Mouse (Mus musculus) intestine, embryonic 14.5 days (tissue): ENCODE measurements around the gene Tmem189. TPM values are rescaled to one million over a fixed set of nuclear protein-coding genes. Genes with fewer than 3 reads are reported as not detected.

ENCODE experiments used
- ATAC-seq: fragments of 200-750 bp; cut with Nextera tagmentation; replicated peaks from 2 replicates; pipeline ENCODE4 v1.8.0; 2017; ENCODE audit warnings: low read depth, moderate number of reproducible peaks, moderate TSS enrichment, moderate library complexity; ENCODE audit not compliant: low FRiP score, low TSS enrichment
- DNase-seq: peaks from one replicate; pipeline ENCODE4 v3.0.0-alpha.2; 2018; ENCODE audit warnings: low spot score
- H3K27ac ChIP-seq: fragments of 300-500 bp; sonication (generic); 2 replicates; pipeline ENCODE4 v1.5.1; 2014; ENCODE audit warnings: low read depth, mild to moderate bottlenecking, control low read depth
- H3K27me3 ChIP-seq: fragments of 300-500 bp; sonication (generic); replicated peaks from 2 replicates; pipeline ENCODE4 v1.6.1; 2014; ENCODE audit warnings: low read length, control low read depth; ENCODE audit not compliant: control insufficient read depth, insufficient read depth
- H3K36me3 ChIP-seq: fragments of 300-500 bp; sonication (generic); 2 replicates; pipeline ENCODE4 v1.6.1; 2014; ENCODE audit warnings: low read length, control low read depth; ENCODE audit not compliant: control insufficient read depth, insufficient read depth
- H3K4me1 ChIP-seq: fragments of 300-500 bp; sonication (generic); replicated peaks from 2 replicates; pipeline ENCODE4 v1.6.1; 2014; ENCODE audit warnings: low read length, control low read depth, mixed read lengths; ENCODE audit not compliant: control insufficient read depth, insufficient read depth
- H3K4me2 ChIP-seq: fragments of 300-500 bp; sonication (generic); 2 replicates; pipeline ENCODE4 v1.6.1; 2014; ENCODE audit warnings: low read length
- H3K4me3 ChIP-seq: fragments of 300-500 bp; sonication (generic); 2 replicates; pipeline ENCODE4 v1.5.1; 2014; ENCODE audit warnings: low read depth, low read length, control low read depth, mixed read lengths
- H3K9ac ChIP-seq: fragments of 300-500 bp; sonication (generic); 2 replicates; pipeline ENCODE4 v1.6.1; 2014; ENCODE audit warnings: mild to moderate bottlenecking, low read length
- H3K9me3 ChIP-seq: fragments of 300-500 bp; sonication (generic); 2 replicates; pipeline ENCODE4 v1.6.1; 2016; ENCODE audit warnings: low read length, control low read depth; ENCODE audit not compliant: control insufficient read depth
- WGBS: fragments of 180-500 bp; shearing (Covaris S2); extraction: QIAGEN DNeasy Blood & Tissue Kit; methylation state at CpG from one replicate; pipeline ENCODE4 v1.1.7; 2014; 5-methylcytosine and 5-hydroxymethylcytosine counted together
- polyA plus RNA-seq: library from polyadenylated mRNA; unstranded; fragments of >200 nt; fragmentation: Nextera tagmentation; extraction: Ambion mirVana; gene quantifications from 2 replicates; pipeline ENCODE4 v1.2.1, GENCODE M21; 2014

Gene Tmem189
- polyA plus RNA-seq, 1 experiment from 2014 or later, result 42.0 TPM

- H3K4me2 ChIP-seq, result no peak overlapping the region
- DNase-seq (no peak), ATAC-seq (no peak)
- WGBS, result 66% methylated on average over 4 of the region's 4 CpGs
- H3K9ac ChIP-seq, result no peak overlapping the region
- no peaks in the 10 kb centered on the region for H3K9me3 ChIP-seq
- H3K36me3 ChIP-seq, result no peaks in the 10 kb centered on the region
- H3K4me1 ChIP-seq, result no peaks in the 10 kb centered on the region
- no peak overlapping the region for H3K4me3 ChIP-seq
- H3K27me3 ChIP-seq, result no peaks in the 10 kb centered on the region
- H3K27ac ChIP-seq, result no peak overlapping the region
These were observed 20.2 kb downstream of the Tmem189 start for GRCm38 (mm10) chr2:167669398-167669797.

- 86% methylated on average over 5 of the region's 5 CpGs for WGBS
- H3K4me3 ChIP-seq, result no peak overlapping the region
- H3K27me3 ChIP-seq, result no peaks in the 10 kb centered on the region
- no peaks in the 10 kb centered on the region for H3K9me3 ChIP-seq
- no peak overlapping the region for H3K4me2 ChIP-seq
- no peaks in the 10 kb centered on the region for H3K4me1 ChIP-seq
- ATAC-seq (no peak), DNase-seq (no peak)
- no peaks in the 10 kb centered on the region for H3K36me3 ChIP-seq
- H3K9ac ChIP-seq, result no peak overlapping the region
- no peak overlapping the region for H3K27ac ChIP-seq
These were observed 21.2 kb downstream of the Tmem189 start for GRCm38 (mm10) chr2:167668426-167668825.

GRCm38 (mm10) chr2:167665972-167666713, 23.5 kb downstream of the Tmem189 start:
- H3K4me1 ChIP-seq, result peaks cover 3% of the 10 kb centered on the region; the same call in 1 of the 2 replicates
- H3K9ac ChIP-seq, result no peak overlapping the region
- H3K36me3 ChIP-seq, result no peaks in the 10 kb centered on the region
- H3K4me2 ChIP-seq, result no peak overlapping the region
- 77% methylated on average over 18 of the region's 18 CpGs for WGBS
- H3K4me3 ChIP-seq, result no peak overlapping the region
- DNase-seq, result no peak
- no peaks in the 10 kb centered on the region for H3K9me3 ChIP-seq
- ATAC-seq, result no peak
- H3K27ac ChIP-seq, result no peak overlapping the region
- 0 out of 2 replicates have a peak, but pooled peaks cover 3% of the 10 kb centered on the region for H3K27me3 ChIP-seq

GRCm38 (mm10) chr2:167662713-167663112, 26.9 kb downstream of the Tmem189 start:
- 0 out of 2 replicates have a peak, but pooled peaks cover 3% of the 10 kb centered on the region for H3K27me3 ChIP-seq
- no peak overlapping the region for H3K27ac ChIP-seq
- H3K4me3 ChIP-seq, result no peak overlapping the region
- ATAC-seq (no peak), DNase-seq (no peak)
- H3K4me2 ChIP-seq, result 0 out of 2 replicates have a peak overlapping the region, but pooled peaks have one; percentile 85
- 55% methylated on average over 6 of the region's 6 CpGs for WGBS
- peaks cover 16% of the 10 kb centered on the region for H3K4me1 ChIP-seq
- H3K36me3 ChIP-seq, result no peaks in the 10 kb centered on the region
- H3K9ac ChIP-seq, result no peak overlapping the region
- no peaks in the 10 kb centered on the region for H3K9me3 ChIP-seq

- Histone ChIP-seq H3K4me1 (peaks cover 16% of the 10 kb centered on the region), H3K27ac (peak within 1 kb of the TSS; percentile 57; the same call in 1 of the 2 replicates), H3K36me3 (no peaks in the 10 kb centered on the region), H3K9ac (peak within 1 kb of the TSS; percentile 92), H3K9me3 (no peaks in the 10 kb centered on the region), H3K4me2 (peak within 1 kb of the TSS; percentile 85), H3K4me3 (peak within 1 kb of the TSS; percentile 87), H3K27me3 (0 out of 2 replicates have a peak, but pooled peaks cover 3% of the 10 kb centered on the region)
- ATAC-seq, result peak; percentile 94
- DNase-seq, result peak; percentile 92
- under 1% methylated on average over 103 of the region's 110 CpGs for WGBS
These were observed 28.1 kb downstream of the Tmem189 start, which contains the start of gene Gm20431 for GRCm38 (mm10) chr2:167661270-167662203. Gene Gm20431 (minus strand): TSS chr2:167661496.

- no peak for ATAC-seq
- peak; percentile 61 for DNase-seq
- Histone ChIP-seq H3K4me1 (peaks cover 16% of the 10 kb centered on the region), H3K27me3 (0 out of 2 replicates have a peak, but pooled peaks cover 3% of the 10 kb centered on the region), H3K4me3 (peak overlapping the region; percentile 87), H3K27ac (no peak overlapping the region), H3K36me3 (no peaks in the 10 kb centered on the region), H3K9ac (peak overlapping the region; percentile 92), H3K4me2 (peak overlapping the region; percentile 85), H3K9me3 (no peaks in the 10 kb centered on the region)
- 3% methylated on average over 12 of the region's 12 CpGs for WGBS
These were observed 29.0 kb downstream of the Tmem189 start for GRCm38 (mm10) chr2:167660611-167660971.

GRCm38 (mm10) chr2:167659847-167660610, 29.6 kb downstream of the Tmem189 start:
- Histone ChIP-seq H3K4me3 (peak overlapping the region; percentile 87), H3K4me1 (peaks cover 16% of the 10 kb centered on the region), H3K27me3 (0 out of 2 replicates have a peak, but pooled peaks cover 3% of the 10 kb centered on the region), H3K9ac (peak overlapping the region; percentile 92), H3K4me2 (peak overlapping the region; percentile 85), H3K9me3 (no peaks in the 10 kb centered on the region), H3K27ac (peak overlapping the region; percentile 41; the same call in 1 of the 2 replicates), H3K36me3 (0 out of 2 replicates have a peak, but pooled peaks cover 2% of the 10 kb centered on the region)
- DNase-seq, result no peak
- WGBS, result 28% methylated on average over 13 of the region's 13 CpGs
- ATAC-seq, result no peak
